Mouse (Mus musculus): ENCODE results near the gene Hacd2.

DNA sequence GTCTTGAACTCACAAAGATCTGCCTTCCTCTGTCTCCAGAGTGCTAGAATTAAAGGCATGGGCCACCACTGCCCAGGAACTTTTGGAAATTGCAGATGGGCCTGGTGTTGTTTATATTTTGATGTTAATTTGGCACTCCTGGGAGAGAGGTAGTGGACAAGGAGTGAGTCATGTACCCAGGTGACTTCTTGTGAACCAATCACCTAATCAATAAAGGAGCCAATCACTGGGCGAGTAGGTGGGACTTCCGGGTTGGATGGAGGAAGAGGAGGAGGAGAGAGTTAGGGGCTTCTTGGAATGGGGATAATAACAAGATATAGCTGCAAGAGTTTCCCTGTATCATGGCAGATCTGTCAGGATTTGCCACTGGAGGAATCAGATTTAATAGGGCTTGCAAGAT is 8.7 kb upstream of the Hacd2 start:
- TF ChIP-seq CTCF (IDR thresholded peaks at IDR 0.05) (no peak), EP300 (IDR thresholded peaks at IDR 0.05) (no peak)
